Mouse (Mus musculus) layer of hippocampus, adult 2 months (tissue): ENCODE results near the gene Lipe. TPM values are rescaled to one million over a fixed set of nuclear protein-coding genes. Genes with fewer than 3 reads are reported as not detected.

Experiments used
- DNase-seq, 2 experiments: peaks; one replicate each; pipeline ENCODE4 v3.0.0; 2022; ENCODE audit warnings: low spot score in 2 of 2
- H3K27ac ChIP-seq: fragments of 200-600 bp; 2 replicates; pipeline ENCODE4 v1.8.1; 2022
- H3K4me3 ChIP-seq: fragments of 200-600 bp; 2 replicates; pipeline ENCODE4 v1.8.1; 2022; ENCODE audit warnings: mild to moderate bottlenecking
- CTCF ChIP-seq: fragments of 200-600 bp; conservative IDR thresholded peaks from 2 replicates; pipeline ENCODE4 v1.8.1; 2022; ENCODE audit warnings: antibody characterized with exemption, mild to moderate bottlenecking, moderate library complexity
- total RNA-seq, 2 experiments: library from RNA; stranded (reverse); gene quantifications; 2 replicates each; pipeline ENCODE4 v1.2.3; 2021

The Lipe gene
- total RNA-seq, 2 experiments from 2014 or later, result 9.1 to 10.0 TPM

DNA sequence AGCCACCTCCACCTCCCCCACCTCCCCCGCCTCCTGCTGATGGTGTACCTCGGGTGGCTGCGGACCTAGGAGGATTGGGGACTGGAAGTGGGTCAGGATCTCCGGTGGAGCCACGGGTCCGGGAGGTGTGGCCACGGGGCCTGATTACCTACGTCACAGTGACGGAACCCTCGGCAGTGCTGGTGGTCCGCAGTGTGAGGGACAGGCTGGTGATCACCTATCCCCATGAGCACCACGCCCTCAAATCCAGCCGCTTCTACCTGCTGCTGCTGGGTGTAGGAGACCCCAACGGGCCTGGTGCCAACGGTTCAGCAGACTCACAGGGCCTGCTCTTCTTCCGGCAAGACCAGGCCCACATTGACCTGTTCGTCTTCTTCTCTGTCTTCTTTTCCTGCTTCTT lies 34.9 kb downstream of the Lipe start:
- Histone ChIP-seq H3K4me3 (no peak overlapping the region), H3K27ac (no peak overlapping the region)
- TF ChIP-seq CTCF, result no peak
- no peak for DNase-seq

DNA sequence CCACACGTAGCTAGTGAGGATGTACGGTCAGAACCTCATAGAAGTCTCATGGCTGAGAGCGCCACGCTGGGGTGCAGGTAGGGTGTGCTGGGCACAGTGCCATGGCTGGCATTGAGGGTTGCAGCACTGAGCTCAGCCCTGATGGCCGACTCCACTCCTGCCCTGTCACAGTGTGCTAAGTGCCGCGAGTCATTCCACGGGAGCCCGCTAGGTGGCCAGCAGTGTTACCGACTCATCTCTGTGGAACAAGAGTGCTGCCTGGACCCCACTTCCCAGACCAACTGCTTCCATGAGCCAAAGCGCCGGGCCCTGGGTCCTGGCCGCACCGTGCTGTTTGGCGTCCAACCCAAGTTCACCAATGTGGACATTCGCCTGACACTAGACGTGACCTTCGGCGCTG lies 35.4 kb downstream of the Lipe start:
- no peak overlapping the region for H3K27ac ChIP-seq
- no peak for DNase-seq

DNA sequence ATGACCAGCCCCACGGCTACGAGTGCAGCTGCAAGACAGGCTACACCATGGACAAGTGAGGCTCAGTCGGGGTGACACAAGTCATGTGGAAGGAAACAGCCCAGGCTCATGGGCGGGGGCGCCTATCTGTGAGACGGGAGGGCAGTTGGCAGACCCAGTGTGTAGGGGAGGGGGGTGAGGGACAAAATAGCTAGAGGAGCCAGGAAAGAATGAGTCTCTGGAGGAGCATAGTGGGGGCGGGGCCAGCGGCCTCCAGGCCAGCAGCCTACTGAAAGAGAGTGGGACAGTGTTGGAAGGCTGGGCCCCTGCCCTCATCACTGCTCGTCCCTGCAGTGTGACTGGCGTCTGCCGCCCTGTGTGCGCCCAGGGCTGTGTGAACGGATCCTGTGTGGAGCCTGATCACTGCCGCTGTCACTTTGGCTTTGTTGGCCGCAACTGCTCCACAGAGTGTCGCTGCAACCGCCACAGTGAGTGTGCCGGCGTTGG lies 39.7 kb downstream of the Lipe start:
- DNase-seq, result no peak
- peak; percentile 46 for TF ChIP-seq CTCF
- Histone ChIP-seq H3K27ac (no peak overlapping the region), H3K4me3 (no peak overlapping the region)

More for the DNA sequence above, 35.4 kb downstream of the Lipe start:
- peak; percentile 68 for TF ChIP-seq CTCF
- H3K4me3 ChIP-seq, result no peak overlapping the region

DNA sequence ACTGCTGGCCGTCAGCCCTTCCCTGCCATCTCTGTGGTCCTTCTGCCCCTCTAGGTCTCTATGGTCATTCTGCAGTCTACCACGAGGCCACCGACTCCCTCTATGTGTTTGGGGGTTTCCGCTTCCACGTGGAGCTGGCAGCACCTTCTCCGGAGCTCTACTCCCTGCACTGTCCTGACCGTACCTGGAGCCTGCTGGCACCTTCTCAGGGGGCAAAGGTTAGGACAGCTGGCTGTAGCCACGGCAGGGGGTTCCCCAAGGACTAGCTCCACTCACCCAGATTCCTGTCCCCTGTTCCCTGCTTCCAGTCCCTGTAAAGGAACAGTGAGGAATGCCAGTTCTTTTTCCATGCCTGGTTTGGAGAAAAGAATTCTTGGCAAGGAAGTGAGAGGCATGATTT lies 49.6 kb downstream of the Lipe start:
- no peak for TF ChIP-seq CTCF
- Histone ChIP-seq H3K27ac (no peak overlapping the region), H3K4me3 (no peak overlapping the region)
- no peak for DNase-seq

DNA sequence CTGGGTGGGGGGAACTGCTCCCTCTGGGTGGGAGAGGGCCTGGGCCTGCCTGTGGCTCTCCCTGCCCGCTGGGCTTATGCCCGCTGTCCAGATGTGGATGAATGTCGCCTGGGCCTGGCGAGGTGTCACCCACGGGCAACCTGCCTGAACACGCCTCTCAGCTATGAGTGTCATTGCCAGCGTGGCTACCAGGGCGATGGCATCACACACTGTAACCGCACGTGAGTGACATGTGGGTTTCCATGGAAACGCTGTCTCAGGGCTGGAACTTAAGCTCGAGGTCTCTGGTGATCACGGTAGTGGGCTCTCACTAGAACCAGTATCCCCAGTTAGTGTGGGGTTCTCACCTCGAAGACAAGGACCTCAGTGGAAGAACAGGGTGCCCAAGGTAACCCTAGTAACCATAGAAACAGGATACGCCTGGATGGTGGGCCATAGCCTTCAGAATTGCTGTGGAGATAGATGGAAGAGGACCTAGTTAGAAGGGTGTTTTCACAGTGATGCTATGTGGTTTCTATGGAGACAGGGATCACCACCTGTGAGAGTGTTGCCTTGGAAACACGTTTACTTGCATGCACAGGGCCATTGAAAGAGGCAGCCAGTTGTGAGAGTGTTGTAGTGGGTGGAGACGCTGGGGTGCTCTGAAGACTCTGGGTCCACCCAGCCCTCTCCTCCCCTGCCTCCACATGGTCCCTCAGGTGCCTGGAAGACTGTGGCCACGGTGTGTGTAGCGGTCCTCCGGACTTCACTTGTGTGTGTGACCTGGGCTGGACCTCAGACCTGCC lies 57.3 kb downstream of the Lipe start:
- DNase-seq, result peak in 1 of 2 experiments; percentile 64
- Histone ChIP-seq H3K27ac (peak overlapping the region; percentile 48; the same call in 1 of the 2 replicates), H3K4me3 (no peak overlapping the region)
- TF ChIP-seq CTCF, result no peak

DNA sequence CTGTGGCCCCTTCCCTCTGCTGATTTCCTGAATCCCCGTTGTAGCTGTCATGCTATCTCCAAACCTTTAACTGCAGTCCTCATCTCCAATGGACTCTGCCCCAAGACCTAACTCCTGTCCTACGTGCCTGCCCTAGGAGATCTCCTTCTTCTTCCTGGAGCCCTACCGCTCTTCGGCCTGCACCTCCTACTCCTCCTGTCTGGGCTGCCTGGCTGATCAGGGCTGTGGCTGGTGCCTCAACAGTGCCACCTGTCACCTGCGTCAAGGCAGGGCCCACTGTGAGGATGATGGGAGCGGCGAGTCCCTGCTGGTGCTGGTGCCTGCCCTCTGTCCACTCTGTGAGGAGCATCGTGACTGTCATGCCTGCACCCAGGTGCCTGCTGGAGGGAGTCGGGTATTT lies 59.2 kb downstream of the Lipe start:
- TF ChIP-seq CTCF, result no peak
- no peak for DNase-seq
- Histone ChIP-seq H3K27ac (no peak overlapping the region), H3K4me3 (no peak overlapping the region)

DNA sequence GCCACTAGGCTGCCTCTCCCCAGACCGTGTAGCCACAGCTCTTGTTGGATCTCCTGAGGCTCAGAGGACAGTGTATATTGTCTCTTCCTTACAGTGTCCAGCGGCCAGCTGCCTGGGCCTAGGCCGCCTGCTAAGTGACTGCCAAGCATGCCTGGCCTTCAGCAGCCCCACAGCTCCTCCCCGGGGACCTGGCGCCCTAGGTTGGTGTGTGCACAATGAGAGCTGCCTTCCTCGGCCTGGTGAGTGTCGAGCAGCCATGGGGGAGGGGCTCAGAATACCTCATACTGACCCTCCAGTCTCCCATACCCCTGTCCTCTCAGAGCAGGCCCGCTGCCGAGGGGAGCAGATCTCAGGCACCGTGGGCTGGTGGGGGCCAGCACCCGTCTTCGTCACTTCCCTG lies 64.0 kb downstream of the Lipe start:
- no peak overlapping the region for H3K4me3 ChIP-seq
- no peak for TF ChIP-seq CTCF
- H3K27ac ChIP-seq, result no peak overlapping the region
- no peak for DNase-seq

DNA sequence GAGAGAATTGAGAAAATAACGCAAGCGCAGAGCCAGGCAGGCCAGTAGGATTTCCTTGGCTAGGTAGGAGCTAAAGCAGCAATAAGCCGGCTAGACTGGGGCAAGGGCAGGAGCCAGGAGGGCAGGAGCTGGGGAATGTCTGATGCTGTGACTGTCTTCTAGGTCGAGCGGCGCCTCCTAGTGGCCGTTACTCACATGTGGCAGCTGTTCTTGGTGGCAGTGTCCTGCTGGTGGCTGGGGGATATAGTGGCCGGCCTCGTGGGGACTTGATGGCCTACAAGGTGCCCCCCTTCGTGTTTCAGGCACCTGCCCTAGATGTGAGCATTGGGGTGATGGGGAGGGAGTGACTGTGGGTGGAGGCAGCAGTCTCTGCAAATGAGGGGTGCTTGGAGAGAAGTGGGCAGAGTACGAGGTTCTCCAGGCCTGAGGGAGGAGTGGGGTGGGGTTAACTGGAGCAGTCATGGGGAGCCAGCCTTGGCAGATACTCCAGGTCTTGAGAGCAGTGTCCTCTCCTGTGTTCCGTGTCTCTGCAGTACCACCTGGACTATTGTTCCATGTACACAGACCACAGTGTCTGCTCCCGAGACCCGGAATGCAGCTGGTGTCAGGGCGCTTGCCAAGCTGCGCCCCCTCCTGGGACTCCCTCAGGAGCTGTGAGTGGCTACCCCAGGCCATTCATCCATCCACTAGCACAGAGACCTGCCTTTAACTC lies 64.8 kb downstream of the Lipe start:
- peak; percentile 83 for TF ChIP-seq CTCF
- Histone ChIP-seq H3K27ac (no peak overlapping the region), H3K4me3 (no peak overlapping the region)
- peak; percentile 45 to 60 for DNase-seq

Other genes with a start within 250 kb of the Lipe start
- 1 to 10 TPM; 8.2 to 8.5 TPM for gene Pou2f2, start 219.0 kb downstream of the Lipe start, total RNA-seq
- gene Dedd2, start 178.1 kb downstream of the Lipe start, total RNA-seq, result 10 to 100 TPM; 23.7 to 24.1 TPM
- gene Zfp526, start 177.3 kb downstream of the Lipe start, total RNA-seq, result 10 to 100 TPM; 10.5 to 12.7 TPM
- 100 to 1,000 TPM; 206 to 220 TPM for gene Gsk3a, start 160.9 kb downstream of the Lipe start, total RNA-seq
- gene Erf, start 147.9 kb downstream of the Lipe start, total RNA-seq, result 10 to 100 TPM; 40.3 to 45.1 TPM
- gene Cic, start 131.0 kb downstream of the Lipe start, total RNA-seq, result 100 to 1,000 TPM; 218 to 225 TPM
- 10 to 100 TPM; 16.9 to 21.0 TPM for gene Pafah1b3, start 100.7 kb downstream of the Lipe start, total RNA-seq
- gene Prr19, start 97.3 kb downstream of the Lipe start, total RNA-seq, result not detected
- gene Tmem145, start 92.6 kb downstream of the Lipe start, total RNA-seq, result 10 to 100 TPM; 27.4 to 27.8 TPM
- 100 to 1,000 TPM in 1 of 2 experiments, 10 to 100 TPM in 1; 96.9 to 100 TPM for gene Megf8, start 81.5 kb downstream of the Lipe start, total RNA-seq
- not detected for gene Cnfn, start 29.0 kb downstream of the Lipe start, total RNA-seq
- not detected for gene Cxcl17, start 14.2 kb upstream of the Lipe start, total RNA-seq
- gene Ceacam1, start 78.9 kb upstream of the Lipe start, total RNA-seq, result 1 to 10 TPM; 3.2 to 4.2 TPM
- gene Ceacam2, start 141.1 kb upstream of the Lipe start, total RNA-seq, result under 1 TPM; 0.20 to 0.67 TPM
- not detected for gene Erich4, start 217.2 kb upstream of the Lipe start, total RNA-seq
- 10 to 100 TPM; 47.0 to 50.3 TPM for gene Dmac2, start 220.7 kb upstream of the Lipe start, total RNA-seq
- gene B3gnt8, start 227.9 kb upstream of the Lipe start, total RNA-seq, result 1 to 10 TPM; 1.5 to 1.9 TPM